Mouse (Mus musculus): Measurements from ENCODE around the gene Tnc. TPM values are rescaled to one million over a fixed set of nuclear protein-coding genes. Genes with fewer than 3 reads are reported as not detected.

Gene Tnc
- total RNA-seq (2021) = 1 to 10 TPM; 2.4 to 3.8 TPM

DNA sequence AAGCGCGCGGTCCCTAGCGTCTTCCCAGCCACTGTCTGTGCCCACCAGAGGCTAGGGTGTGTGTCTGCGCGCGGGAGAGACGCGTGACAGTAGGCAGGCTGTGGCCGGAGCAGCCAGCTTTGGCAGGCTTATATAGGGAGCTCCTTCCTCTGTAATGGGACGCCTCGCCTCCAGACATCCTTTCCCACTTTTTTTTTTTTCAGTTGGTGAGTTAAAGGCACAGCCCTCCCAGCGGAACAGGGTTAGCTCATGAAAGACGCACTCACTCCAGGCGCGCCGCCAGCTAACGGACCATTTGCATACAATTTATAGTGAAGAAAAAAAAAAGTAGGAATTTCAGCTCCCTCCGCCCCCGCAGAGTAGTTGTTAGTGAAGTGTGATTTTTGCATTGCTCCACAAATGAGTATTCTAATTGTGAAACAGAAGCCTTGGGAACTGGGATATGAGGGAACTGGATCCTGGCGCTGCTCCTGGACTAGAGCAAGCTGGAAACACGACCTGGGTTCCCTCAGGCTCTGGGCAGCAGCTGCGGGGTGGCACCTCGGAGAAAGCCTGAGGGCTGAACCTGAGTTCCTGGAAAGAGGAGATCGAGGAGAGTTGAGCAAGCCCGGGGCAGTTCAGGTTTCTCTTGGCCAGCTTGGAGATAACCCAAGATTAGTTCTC, at the start of gene Tnc:
Gene Tnc, minus strand, starts transcription at position 185 of the 663 bp plus-strand sequence.
- DNase-seq (ENCODE audit: low spot score in 2 of 2) = peak; percentile 83 to 86
- intact Hi-C loops (cut with DNase I) = no loop called here

DNA sequence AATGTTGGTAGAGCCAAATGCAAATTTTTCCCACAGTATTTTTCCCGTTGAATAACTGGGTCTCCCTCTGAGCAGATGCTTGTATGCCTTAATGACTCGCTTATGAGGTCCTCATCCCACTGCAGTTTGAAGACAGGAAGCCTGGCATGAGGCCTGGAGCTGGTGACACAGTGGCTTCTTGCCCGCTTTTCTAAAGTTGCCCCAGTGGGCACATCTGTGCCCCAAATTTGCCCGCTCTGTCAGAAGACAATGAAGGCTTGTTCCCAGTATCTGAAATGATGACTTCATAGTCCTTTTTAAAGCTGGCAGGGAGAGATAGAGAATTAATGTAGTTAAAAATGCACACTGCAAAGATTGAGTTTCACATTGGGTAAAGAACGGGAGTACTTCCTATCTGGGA, 47.4 kb upstream of the Tnc start:
- intact Hi-C loops (cut with DNase I) = no loop called here
- DNase-seq (ENCODE audit: low spot score in 2 of 2) = peak in 1 of 2 experiments; percentile 13

DNA sequence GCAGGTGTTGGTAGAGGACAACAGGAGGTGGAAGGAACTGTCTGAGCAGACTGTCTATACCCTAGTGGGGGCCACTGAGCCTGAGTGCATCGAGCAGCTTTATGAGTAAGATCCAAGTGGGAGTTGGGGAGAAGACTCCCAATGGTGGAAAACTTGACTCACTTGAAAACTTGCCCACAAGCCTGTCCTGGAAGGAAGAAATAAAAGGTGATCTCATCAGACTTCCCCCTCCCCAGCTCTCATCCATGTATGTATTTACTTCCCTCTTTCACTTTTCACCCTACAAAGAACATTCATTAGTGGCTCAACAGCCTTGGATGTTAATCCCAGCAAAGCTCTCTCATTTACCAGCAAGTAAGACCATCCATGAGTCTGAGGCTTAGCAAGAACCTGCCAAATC, 46.0 kb upstream of the Tnc start:
- intact Hi-C loops (cut with DNase I) = no loop called here
- DNase-seq (ENCODE audit: low spot score in 2 of 2) = no peak

DNA sequence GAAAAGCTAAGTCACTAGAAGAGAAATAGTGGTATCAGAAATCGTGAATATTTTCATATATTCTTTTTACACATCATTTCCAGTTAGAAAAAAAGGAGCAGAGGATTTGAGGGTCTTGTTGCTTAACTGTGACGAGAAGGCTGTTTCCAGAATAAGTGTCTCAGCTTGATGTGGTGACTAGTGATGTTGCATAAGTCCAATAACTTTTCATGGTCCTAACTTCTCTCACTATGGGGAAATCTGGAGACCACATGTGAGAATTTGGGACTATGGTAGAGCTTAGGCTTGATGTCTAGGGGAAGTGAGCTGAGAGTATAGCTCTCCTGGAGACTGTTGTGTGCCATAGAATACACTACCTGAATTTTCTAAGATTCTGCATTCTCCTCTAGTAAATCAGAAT, 42.6 kb upstream of the Tnc start:
- intact Hi-C loops (cut with DNase I) = no loop called here
- no peak for DNase-seq (ENCODE audit: low spot score in 2 of 2)

DNA sequence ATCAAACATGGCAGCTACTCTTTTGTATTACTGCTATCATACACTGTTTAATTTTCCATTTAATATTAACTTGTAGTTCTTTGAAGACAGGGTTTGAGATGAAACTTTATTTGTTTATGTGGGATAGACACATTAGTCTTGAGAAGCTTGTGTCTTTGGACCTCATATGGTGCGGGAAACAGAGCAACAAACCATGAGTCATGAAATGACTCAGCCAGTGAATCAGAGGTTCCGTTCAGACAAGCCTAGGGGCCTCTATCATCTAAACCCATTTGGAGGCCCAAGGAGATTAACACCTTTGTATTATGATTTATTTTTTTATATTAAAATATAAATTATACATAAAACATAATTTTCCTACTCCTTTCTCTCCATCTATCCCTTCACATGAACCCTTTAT, 40.9 kb upstream of the Tnc start:
- intact Hi-C loops (cut with DNase I) = no loop called here
- no peak for DNase-seq (ENCODE audit: low spot score in 2 of 2)

DNA sequence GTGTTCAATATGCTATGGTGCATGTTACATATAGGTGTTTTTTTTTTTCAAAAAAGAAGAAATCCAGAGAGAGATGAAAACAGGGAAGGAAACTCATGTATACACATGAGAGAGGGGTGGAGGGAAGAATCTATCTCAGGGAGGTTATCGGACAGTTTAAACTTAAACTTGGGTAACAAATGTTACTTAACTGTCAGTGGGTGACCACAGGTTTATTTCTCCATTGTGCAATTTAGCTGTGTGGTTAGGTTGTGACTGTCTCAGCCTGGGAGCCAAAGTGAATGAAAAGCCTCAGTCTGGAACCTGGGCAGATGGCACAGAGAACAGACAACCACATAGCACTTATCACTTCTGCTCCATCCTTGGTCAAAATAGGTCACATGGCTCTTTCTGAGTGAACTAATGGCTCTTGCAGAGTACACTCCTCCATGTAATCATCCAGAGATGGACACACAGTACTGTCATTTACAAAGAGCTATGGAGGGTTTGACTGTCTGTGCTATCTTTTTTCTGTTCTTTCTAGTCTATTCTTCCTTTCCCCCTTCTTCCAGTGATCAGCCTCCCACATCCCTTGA, 39.3 kb upstream of the Tnc start:
- DNase-seq (ENCODE audit: low spot score in 2 of 2) = no peak
- intact Hi-C loops (cut with DNase I) = no loop called here

DNA sequence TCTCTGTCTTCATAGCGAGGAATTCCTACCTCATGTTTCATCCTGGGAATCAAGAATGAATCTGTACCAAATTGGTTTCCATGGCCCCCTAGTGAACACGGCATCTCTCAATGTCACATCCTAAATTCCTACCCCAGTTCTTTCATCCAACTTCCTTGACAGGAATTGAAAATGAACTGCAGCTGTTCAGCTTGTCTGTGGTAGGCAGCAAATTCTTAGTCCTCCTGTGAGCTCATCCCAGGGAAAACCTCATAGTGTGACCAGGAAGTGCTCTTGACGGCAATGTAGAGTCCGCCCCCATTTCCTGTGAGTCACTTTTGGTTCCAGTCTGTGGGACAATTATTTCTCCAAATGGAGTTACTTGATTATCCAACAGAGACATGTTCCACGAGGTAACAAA, 37.0 kb upstream of the Tnc start:
- intact Hi-C loops (cut with DNase I) = no loop called here
- DNase-seq (ENCODE audit: low spot score in 2 of 2) = no peak

DNA sequence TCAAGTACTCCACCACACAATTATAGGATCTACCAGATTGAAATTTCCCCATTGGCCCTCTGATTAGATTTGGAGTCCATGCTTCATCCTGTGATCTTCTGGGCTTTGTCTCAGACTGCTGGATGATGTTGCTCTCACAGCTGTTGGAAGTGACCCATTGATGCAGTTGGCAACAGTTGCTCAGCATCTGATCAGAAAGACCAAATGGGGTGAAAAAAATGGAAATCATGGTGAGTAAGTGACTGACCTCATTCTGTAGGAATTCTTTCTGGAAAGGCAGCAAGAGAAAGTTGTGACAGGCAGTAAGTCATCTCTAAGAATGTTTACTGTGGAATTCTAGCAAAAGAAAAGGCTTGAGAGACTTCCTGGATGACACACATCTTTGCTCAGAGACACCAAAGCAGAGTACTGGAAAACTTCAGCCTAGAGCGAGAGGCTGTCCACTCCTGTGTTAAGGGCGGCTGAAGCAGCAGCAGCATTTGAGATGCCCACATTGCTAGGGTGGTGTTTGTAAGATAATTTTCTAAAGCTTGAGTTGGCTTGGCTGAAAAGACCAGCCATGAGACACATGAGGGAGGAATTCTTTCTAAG, 31.3 kb upstream of the Tnc start:
- DNase-seq (ENCODE audit: low spot score in 2 of 2) = no peak
- intact Hi-C loops (cut with DNase I) = no loop called here

DNA sequence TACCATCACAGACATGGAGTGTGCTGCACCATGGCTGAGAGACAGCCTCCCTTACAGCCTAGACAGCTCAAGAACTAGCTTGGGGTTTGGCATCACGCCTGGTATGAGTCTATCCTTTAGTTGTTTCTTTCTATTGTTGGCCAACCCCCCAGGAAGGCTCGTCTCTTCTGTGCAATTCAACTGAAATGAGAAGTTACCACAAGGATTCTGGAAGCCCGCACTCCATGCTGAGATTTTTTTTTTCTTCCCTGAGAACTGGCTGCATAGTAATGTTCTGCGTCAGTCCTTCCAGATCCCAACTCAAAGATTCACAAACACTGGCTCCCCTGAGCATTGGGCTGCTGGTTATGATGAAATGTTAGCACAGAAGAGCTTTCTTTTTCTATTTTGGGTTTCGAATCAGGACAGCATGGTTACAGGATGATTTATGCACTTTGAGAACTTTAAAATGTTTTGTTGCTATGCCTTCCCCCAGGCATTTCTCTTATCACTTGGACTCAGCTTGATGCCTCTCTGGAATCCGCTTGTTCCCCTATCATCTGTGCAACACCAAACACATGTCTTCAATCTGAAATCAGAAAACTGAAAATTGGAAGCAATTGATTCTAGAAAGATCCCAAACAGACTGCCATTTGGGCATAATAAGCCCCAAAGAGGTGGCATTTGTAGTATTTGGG, 29.7 kb upstream of the Tnc start:
- no peak for DNase-seq (ENCODE audit: low spot score in 2 of 2)
- intact Hi-C loops (cut with DNase I) = no loop called here

DNA sequence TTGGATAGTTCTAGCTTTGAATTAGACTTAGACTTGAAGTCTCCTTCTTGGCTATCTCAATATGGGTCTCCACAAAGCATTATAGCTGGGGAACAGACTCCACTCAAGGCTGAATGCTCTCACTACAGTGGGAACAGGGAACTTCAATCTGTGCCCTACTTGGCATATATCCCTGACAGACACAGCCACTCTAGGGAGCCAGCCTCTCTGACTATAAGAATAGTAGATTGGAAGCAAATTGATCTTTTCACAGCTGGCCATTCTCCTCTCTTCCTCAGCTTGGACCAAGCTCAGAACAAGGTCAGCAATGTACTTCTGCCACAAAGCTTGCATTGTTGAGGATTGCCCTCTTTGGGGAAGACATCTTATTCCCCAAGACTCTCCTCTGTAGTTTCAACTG, 27.9 kb upstream of the Tnc start:
- intact Hi-C loops (cut with DNase I) = no loop called here
- DNase-seq (ENCODE audit: low spot score in 2 of 2) = no peak

DNA sequence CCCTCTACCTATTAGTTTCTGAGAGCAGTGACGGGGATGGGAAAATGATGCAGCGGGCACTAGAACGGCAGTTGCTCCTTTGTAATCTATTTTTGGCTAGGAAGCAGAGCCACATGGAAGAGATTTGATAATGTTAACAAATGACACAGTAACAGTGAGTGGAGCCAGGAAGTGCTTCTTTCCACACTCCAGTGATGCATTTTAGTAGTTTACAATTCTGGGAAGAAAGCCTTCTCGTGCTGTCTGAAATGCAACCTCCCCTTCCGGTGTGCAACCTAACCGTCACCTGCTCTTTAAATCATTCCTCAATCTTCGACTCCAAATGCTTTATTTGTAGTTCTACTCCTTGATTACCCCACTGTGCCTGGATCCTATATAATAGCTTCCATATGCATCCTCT, 20.6 kb upstream of the Tnc start:
- intact Hi-C loops (cut with DNase I) = no loop called here
- DNase-seq (ENCODE audit: low spot score in 2 of 2) = no peak

DNA sequence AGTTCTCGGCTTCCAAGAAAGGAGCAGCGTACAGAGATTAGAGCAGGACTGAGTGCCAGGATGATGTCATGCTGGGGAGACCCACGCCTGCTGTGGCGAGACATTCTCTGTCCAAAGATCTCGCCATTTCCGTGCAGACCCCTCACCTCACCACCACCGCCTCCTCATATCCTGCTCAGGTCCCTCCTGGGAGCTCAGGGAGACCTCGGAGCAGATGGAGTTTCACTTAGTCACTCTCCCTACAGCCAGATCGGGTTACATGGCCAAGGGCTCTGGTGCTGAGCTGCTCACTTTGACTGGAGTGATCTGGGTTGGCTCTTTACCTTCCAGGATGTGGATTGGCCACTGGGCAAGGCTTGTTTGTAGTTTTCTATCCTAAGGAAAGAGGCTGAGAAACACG, 18.5 kb upstream of the Tnc start:
- no peak for DNase-seq (ENCODE audit: low spot score in 2 of 2)

DNA sequence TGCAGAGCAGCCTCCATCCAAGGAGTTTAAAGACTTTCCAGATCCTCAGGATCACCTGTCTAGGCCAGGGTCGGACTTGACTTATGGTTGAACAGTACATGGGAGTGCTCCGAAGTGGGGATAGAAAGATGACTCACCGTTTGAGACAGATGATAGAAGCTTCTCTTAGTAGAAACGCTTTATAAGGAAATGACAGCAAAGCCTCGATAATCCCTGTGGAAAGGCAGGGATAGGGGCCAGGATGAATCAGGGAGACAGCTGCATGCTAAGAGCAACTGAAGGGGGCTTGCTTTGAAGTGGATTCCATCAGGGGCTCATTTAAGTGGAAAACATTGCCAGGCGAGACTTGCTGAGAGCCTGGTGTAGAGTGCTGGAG, 12.0 kb upstream of the Tnc start:
- intact Hi-C loops (cut with DNase I) = no loop called here
- no peak for DNase-seq (ENCODE audit: low spot score in 2 of 2)

More for the DNA sequence above, 18.5 kb upstream of the Tnc start:
- intact Hi-C loops (cut with DNase I) = no loop called here

DNA sequence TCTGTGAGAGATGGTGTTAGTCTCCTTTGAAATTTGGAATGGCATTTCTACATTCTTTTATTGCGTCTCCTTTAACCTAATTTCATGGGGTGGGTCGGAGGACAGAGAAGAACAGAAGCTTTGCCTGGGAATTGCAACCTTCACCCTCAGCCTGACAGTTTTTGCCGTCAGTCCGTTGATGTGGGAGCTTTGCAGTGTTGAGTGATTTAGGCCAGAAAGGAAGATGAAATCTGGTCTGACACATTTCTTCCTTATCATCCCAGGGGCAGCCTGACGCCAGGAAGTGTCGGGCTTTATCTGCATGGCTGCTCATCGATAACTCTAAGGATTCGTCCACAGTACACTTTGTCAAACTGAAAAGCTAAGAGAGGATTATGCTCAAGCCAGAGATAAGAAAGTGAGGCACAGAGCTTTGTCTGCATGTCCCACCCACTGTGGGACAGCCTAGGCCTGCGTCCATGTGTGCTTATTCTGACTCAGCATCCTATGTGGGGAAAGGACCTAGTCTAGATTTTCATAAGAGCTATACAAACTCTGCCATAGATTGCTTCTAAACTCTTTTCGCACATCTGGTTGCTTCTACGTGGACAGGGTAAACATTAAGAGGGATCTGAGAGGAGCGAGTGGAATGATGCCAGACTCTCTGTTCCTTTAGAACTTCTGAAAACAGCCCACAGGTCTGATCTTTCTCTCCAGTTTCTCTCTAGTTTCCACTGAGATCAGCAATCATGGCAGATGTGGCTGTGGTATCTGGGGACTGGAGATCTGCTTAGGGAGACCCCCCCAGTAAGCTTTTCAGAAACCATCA, 11.4 kb upstream of the Tnc start:
- intact Hi-C loops (cut with DNase I) = no loop called here
- no peak for DNase-seq (ENCODE audit: low spot score in 2 of 2)

DNA sequence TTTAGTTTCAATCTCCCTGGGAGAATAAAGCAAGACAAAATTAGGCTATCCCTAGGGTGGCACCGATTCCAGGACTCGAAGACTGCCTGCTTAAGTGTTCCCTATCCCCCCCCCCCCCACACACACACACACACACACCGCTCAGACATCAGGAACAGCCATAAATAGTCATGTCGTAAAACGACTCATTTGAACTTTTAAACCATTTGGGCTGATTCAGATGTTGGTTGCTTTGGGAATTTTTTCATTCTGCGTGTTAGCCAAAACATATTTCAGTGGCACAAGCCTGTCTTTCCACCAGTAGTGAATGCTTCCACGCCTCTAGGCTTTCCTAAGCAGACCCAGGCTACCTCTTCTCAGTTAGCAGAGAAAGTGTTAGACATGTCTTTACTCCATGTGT, 1.4 kb upstream of the Tnc start:
- intact Hi-C loops (cut with DNase I) = no loop called here
- DNase-seq (ENCODE audit: low spot score in 2 of 2) = no peak

DNA sequence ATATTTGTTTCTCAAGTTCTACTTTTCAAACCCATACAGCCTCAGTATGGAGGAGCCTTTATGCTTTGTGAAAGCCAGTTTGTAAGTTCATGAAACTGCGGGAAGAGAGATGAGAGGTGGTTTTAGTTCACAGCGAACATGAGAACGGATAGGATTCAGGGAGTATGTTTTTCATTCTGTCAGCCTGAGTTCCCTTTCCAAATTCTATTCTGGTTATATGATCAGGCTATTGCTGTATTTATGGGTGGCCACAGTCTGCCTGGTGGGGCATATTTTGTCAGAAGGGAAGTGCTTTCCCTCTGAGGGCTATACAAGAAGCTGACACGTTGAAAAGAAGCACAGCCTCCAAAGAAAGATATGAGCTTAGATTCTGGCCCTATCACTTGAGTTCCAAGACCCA, 2.9 kb downstream of the Tnc start:
- no peak for DNase-seq (ENCODE audit: low spot score in 2 of 2)
- intact Hi-C loops (cut with DNase I) = no loop called here

DNA sequence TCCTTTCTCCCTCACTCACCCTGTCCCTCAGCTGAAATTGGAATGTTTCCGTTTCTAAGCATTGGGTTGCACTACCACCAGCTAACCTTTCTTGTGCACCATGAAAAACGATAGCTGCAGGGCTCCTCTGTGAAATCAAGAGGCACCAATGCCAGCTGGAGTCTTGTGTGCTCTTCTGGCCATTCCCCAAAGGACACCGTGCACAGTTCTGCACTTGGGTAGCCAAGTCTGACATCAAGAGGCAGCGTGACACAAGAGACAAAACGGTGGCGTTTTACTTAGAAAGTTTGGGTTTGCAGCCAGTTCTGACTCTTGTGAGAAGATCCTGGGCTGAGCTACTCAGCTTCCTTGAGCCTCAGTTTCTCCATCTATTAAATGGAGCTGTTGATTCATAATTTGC, 3.4 kb downstream of the Tnc start:
- DNase-seq (ENCODE audit: low spot score in 2 of 2) = no peak
- intact Hi-C loops (cut with DNase I) = no loop called here

DNA sequence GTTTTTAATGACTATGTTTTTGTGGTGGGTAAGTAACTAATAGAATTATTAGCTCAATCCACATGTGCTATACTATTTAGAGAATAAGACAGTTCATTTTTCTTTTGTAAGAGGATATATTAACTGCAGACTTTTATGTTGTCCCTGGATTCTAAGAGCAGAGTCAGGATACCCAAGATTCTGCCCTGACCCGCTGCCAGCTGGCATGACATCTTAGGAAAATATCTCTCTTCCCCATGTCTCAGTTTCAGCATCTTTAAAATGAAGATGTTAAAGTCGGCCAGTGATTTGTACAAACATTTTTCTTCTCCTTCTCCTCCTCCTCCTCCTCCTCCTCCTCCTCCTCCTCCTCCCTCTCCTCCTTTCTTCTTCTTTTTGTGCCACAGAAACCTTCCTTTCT, 7.7 kb downstream of the Tnc start:
- intact Hi-C loops (cut with DNase I) = no loop called here
- DNase-seq (ENCODE audit: low spot score in 2 of 2) = no peak

DNA sequence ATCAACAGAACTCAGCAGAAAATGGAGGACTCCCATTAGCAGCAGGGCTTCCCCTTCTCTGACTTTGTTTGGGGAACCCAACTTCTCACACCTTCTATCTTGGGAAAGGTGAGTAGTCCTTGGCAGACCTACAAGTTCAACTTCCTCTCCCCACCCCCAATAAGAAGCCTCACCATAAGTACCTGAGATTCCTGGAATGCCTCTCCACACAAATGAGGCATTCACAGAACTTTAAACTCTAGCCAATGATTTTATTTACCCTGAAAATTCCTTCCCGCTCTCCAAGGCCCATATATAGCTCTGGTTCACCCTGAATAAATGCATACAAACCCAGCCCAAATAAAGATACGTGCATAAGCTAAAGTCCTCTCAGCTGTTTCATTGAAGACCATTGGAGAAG, 9.3 kb downstream of the Tnc start:
- intact Hi-C loops (cut with DNase I) = no loop called here
- no peak for DNase-seq (ENCODE audit: low spot score in 2 of 2)

DNA sequence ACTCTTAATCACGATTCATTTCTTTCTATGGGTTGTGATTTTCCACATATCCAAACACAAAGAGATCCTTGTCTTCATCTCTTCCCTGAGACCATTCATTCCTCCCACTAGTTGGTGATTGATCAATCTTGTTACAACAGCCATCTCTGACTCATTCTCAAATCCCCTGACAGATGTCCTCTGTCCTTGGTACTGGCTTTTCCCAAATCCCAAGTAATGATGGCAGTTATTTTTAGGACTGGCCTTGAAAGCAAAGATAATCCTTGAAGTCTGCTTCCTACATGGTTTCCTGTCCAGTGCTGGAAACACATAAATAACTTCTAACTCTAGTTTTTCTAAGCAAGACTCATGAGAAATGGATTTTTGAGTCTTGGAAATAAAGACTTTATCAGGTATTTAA, 12.1 kb downstream of the Tnc start:
- intact Hi-C loops (cut with DNase I) = no loop called here
- DNase-seq (ENCODE audit: low spot score in 2 of 2) = no peak
